ENCODE assay signal across 21 mouse cellular contexts in genomic region chr1:64817709-64818108, GRCm38 (mm10).
DNase-seq lines count a peak whose midpoint lies in the region; ATAC-seq lines count a peak whose summit lies in the region.
"Had no signal": no experiment of that assay in that cellular context is flagged by ENCODE, and none has a peak within 500 bp of the region (broad histone marks: within the 10 kb centered on the region; RNA-seq: fewer than 3 reads in every experiment).

No protein-coding gene starts in this region.

- no peaks in the 10 kb centered on the region for H3K36me3 ChIP-seq in forebrain, embryonic 11.5 days (ENCODE audit: control insufficient read depth, insufficient read depth, low read length)
- H3K36me3 ChIP-seq in hindbrain, embryonic 14.5 days (replicated peaks; ENCODE audit: control insufficient read depth, insufficient read depth): no peaks in the 10 kb centered on the region
- H3K36me3 ChIP-seq: embryonic facial prominence, embryonic 13.5 days; forebrain, embryonic 10.5 days; forebrain, embryonic 15.5 days; heart, embryonic 10.5 days; hindbrain, embryonic 10.5 days; hindbrain, embryonic 15.5 days; kidney, embryonic 15.5 days had no signal

- H3K9ac ChIP-seq in forebrain, embryonic 11.5 days (ENCODE audit: low read length): no peak overlapping the region
- H3K9ac ChIP-seq in hindbrain, embryonic 14.5 days: no peak overlapping the region
- H3K9ac ChIP-seq: embryonic facial prominence, embryonic 13.5 days; forebrain, embryonic 15.5 days; hindbrain, embryonic 15.5 days; kidney, embryonic 15.5 days had no signal

- no peak overlapping the region for H3K4me2 ChIP-seq in forebrain, embryonic 11.5 days (ENCODE audit: low read depth, low read length, severe bottlenecking)
- H3K4me2 ChIP-seq in hindbrain, embryonic 14.5 days (replicated peaks): no peak overlapping the region
- H3K4me2 ChIP-seq: embryonic facial prominence, embryonic 13.5 days; forebrain, embryonic 15.5 days; hindbrain, embryonic 15.5 days; kidney, embryonic 15.5 days had no signal

- H3K27ac ChIP-seq in forebrain, embryonic 11.5 days (ENCODE audit: low read depth, low read length): no peak overlapping the region
- H3K27ac ChIP-seq in hindbrain, embryonic 14.5 days: no peak overlapping the region
- H3K27ac ChIP-seq: embryonic facial prominence, embryonic 13.5 days; forebrain, embryonic 10.5 days; forebrain, embryonic 15.5 days; heart, embryonic 10.5 days; hindbrain, embryonic 10.5 days; hindbrain, embryonic 15.5 days; kidney, embryonic 15.5 days had no signal

- WGBS in forebrain, embryonic 11.5 days: 85% methylated on average over 5 of the region's 5 CpGs
- 78% methylated on average over 5 of the region's 5 CpGs for WGBS in hindbrain, embryonic 14.5 days

- H3K27me3 ChIP-seq in forebrain, embryonic 11.5 days (ENCODE audit: control insufficient read depth, insufficient read depth, low read length): no peaks in the 10 kb centered on the region
- no peaks in the 10 kb centered on the region for H3K27me3 ChIP-seq in hindbrain, embryonic 14.5 days (ENCODE audit: control insufficient read depth, insufficient read depth, low read length)
- H3K27me3 ChIP-seq: embryonic facial prominence, embryonic 13.5 days; forebrain, embryonic 15.5 days; hindbrain, embryonic 15.5 days; kidney, embryonic 15.5 days had no signal

- no peak overlapping the region for H3K4me3 ChIP-seq in forebrain, embryonic 11.5 days (ENCODE audit: low read depth, low read length)
- no peak overlapping the region for H3K4me3 ChIP-seq in hindbrain, embryonic 14.5 days (replicated peaks; ENCODE audit: low read length)
- H3K4me3 ChIP-seq: embryonic facial prominence, embryonic 13.5 days; forebrain, embryonic 10.5 days; forebrain, embryonic 15.5 days; heart, embryonic 10.5 days; hindbrain, embryonic 10.5 days; hindbrain, embryonic 15.5 days; kidney, embryonic 15.5 days had no signal

- H3K9me3 ChIP-seq in forebrain, embryonic 11.5 days (ENCODE audit: control insufficient read depth, low read length): no peaks in the 10 kb centered on the region
- H3K9me3 ChIP-seq in hindbrain, embryonic 14.5 days (ENCODE audit: control insufficient read depth, low read length): no peaks in the 10 kb centered on the region
- H3K9me3 ChIP-seq: embryonic facial prominence, embryonic 13.5 days; forebrain, embryonic 10.5 days; forebrain, embryonic 15.5 days; heart, embryonic 10.5 days; hindbrain, embryonic 10.5 days; hindbrain, embryonic 15.5 days; kidney, embryonic 15.5 days had no signal

- ATAC-seq in forebrain, embryonic 11.5 days (replicated peaks; ENCODE audit: low FRiP score): no peak
- no peak for ATAC-seq in hindbrain, embryonic 14.5 days (ENCODE audit: low FRiP score)
- ATAC-seq: forebrain, embryonic 15.5 days; intestine, embryonic 16.5 days had no signal

- no peaks in the 10 kb centered on the region for H3K4me1 ChIP-seq in forebrain, embryonic 11.5 days (replicated peaks; ENCODE audit: control insufficient read depth, insufficient read depth, low read length)
- no peaks in the 10 kb centered on the region for H3K4me1 ChIP-seq in hindbrain, embryonic 14.5 days (replicated peaks; ENCODE audit: control insufficient read depth, insufficient read depth, low read length)
- H3K4me1 ChIP-seq: forebrain, embryonic 10.5 days; forebrain, embryonic 15.5 days; hindbrain, embryonic 10.5 days; hindbrain, embryonic 15.5 days had no signal

- peak; percentile 54 for DNase-seq in cerebellum, adult 11 months
- DNase-seq in cerebellum, adult 18-20 months: peak; percentile 69 to 80
- DNase-seq in cerebellum, adult 9-11 months: peak; percentile 79
- peak; percentile 76 for DNase-seq in cerebellum, postnatal 36 days
- no peak for DNase-seq in right cerebral cortex, adult 18-20 months
- DNase-seq in forebrain, embryonic 11.5 days (ENCODE audit: low spot score): no peak
- no peak for DNase-seq in hindbrain, embryonic 14.5 days (ENCODE audit: low spot score)
- DNase-seq: adrenal gland, adult 8-10 months; adrenal gland, postnatal 36 days; gastrocnemius, postnatal 36 days; heart, adult 18-20 months; heart, postnatal 10 days; kidney, adult 2 months had no signal

Comparison
In these comparisons a context has a peak if more than half of its experiments do, and no peak if none do; other contexts are left out.
1. DNase-seq: peak in cerebellum, adult 11 months (single experiment), cerebellum, adult 18-20 months (2 of 2), cerebellum, adult 9-11 months (single experiment) and cerebellum, postnatal 36 days (2 of 2); none in right cerebral cortex, adult 18-20 months (single experiment), forebrain, embryonic 11.5 days (single experiment) and hindbrain, embryonic 14.5 days (single experiment).